Mouse (Mus musculus) ES-E14 (cell line): ENCODE results near the gene Slc38a8. TPM values are rescaled to one million over a fixed set of nuclear protein-coding genes. Genes with fewer than 3 reads are reported as not detected.

Source experiments
- DNase-seq: peaks from one replicate; pipeline ENCODE4 v3.0.0-alpha.2; 2013; ENCODE audit warnings: low read depth, low spot score
- H3K27ac ChIP-seq: 2 replicates; pipeline ENCODE4 v1.5.1; 2012; ENCODE audit warnings: low read depth, mild to moderate bottlenecking, low read length, moderate library complexity, mixed read lengths; ENCODE audit not compliant: poor library complexity, insufficient read depth, severe bottlenecking
- H3K36me3 ChIP-seq: 2 replicates; pipeline ENCODE4 v1.6.1; 2012; ENCODE audit warnings: mild to moderate bottlenecking, low read length, moderate library complexity, mixed read lengths; ENCODE audit not compliant: control insufficient read depth, poor library complexity, insufficient read depth, severe bottlenecking
- H3K4me1 ChIP-seq, 2 experiments: fragments of 150-350 bp in 1 of 2; sonication (generic) in 1 of 2; 2 replicates each; pipeline ENCODE4 v1.6.1; 2012; ENCODE audit warnings: low read length in 2 of 2, mild to moderate bottlenecking in 1 of 2, mixed read lengths in 1 of 2; ENCODE audit not compliant: control insufficient read depth in 2 of 2, insufficient read depth in 2 of 2, poor library complexity in 1 of 2
- H3K4me3 ChIP-seq, 2 experiments: fragments of 150-350 bp in 1 of 2; sonication (generic) in 1 of 2; 2 replicates each; pipeline ENCODE4 v1.5.1; 2012; ENCODE audit warnings: low read length in 2 of 2, low read depth in 1 of 2, mild to moderate bottlenecking in 1 of 2, mixed read lengths in 1 of 2; ENCODE audit not compliant: insufficient read depth in 1 of 2, poor library complexity in 1 of 2, severe bottlenecking in 1 of 2
- H3K9ac ChIP-seq: 2 replicates; pipeline ENCODE4 v1.6.1; 2012; ENCODE audit warnings: low read depth, mild to moderate bottlenecking, low read length, mixed read lengths; ENCODE audit not compliant: poor library complexity, insufficient read depth, severe bottlenecking
- H3K9me3 ChIP-seq: fragments of 150-350 bp; sonication (generic); 2 replicates; pipeline ENCODE4 v1.6.1; 2012; ENCODE audit warnings: low read depth, mild to moderate bottlenecking, low read length; ENCODE audit not compliant: control insufficient read depth, insufficient read depth
- CHD2 ChIP-seq: IDR thresholded peaks from 2 replicates; pipeline ENCODE4 v1.6.1; 2014; ENCODE audit warnings: mild to moderate bottlenecking, low read depth, low read length, inconsistent platforms
- HCFC1 ChIP-seq: IDR thresholded peaks from 2 replicates; pipeline ENCODE4 v1.6.1; 2012; ENCODE audit warnings: low read length, inconsistent platforms, borderline replicate concordance; ENCODE audit not compliant: insufficient read depth
- MAFK ChIP-seq: IDR thresholded peaks from 2 replicates; pipeline ENCODE4 v1.6.1; 2014; ENCODE audit warnings: mild to moderate bottlenecking, low read depth, low read length, inconsistent platforms; ENCODE audit not compliant: insufficient read depth
- ZC3H11A ChIP-seq: IDR thresholded peaks from 2 replicates; pipeline ENCODE4 v1.6.1; 2012; ENCODE audit warnings: low read depth, mild to moderate bottlenecking, inconsistent platforms, low read length, borderline replicate concordance
- ZNF384 ChIP-seq: IDR thresholded peaks from 2 replicates; pipeline ENCODE4 v1.6.1; 2012; ENCODE audit warnings: low read depth, low read length, inconsistent platforms
- in situ Hi-C, 2 experiments: fragments of 600-800 bp; cut with MboI; formaldehyde crosslinking; loops; one replicate each; pipeline ENCODE4 v1.15.1; 2025; ENCODE audit warnings: low sequenced_read_pairs in 2 of 2, inconsistent platforms in 1 of 2; ENCODE audit not compliant: unreplicated experiment in 2 of 2
- total RNA-seq: library from RNA; depleted of rRNA; stranded (reverse); fragments of 300-350 nt; gene quantifications from 2 replicates; pipeline ENCODE4 v1.2.3, GENCODE M21; 2012; rRNA removed

Gene Slc38a8
- total RNA-seq, 1 experiment: 0.85 TPM

DNA sequence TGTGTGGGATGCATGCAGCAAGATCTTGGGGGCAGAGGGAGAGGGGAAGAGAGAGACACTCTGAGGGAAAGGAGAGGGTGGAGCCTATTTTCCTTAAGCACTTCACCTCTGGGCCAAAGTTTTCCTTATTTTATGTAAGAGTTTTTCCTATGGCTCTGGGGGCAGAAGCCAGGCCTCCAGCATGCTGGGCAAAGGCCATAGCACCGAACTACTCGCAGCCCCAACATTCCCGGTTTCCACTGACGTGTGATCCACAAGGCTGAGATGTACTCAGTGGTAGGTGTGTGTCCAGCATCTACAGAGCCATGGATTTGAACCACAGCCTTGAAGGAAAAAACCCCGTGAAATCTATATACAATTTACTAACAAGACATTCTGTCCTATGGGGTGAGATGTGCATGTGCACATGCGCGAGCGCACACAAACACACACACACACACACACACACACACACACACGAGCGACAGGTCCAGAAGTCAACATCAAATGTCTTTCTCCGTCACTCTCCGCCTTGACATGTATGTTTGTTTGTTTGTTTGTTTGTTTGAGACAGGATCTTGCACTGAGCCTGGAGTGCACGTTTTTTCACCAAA, 67.8 kb downstream of the Slc38a8 start, which contains the start of gene Osgin1:
Gene Osgin1, plus strand, starts transcription at position 543 of the 593 bp plus-strand sequence.
- no peak for DNase-seq
- Histone ChIP-seq H3K36me3 (no peaks in the 10 kb centered on the region), H3K27ac (no peak within 1 kb of the TSS), H3K9ac (no peak within 1 kb of the TSS), H3K4me1 (peaks cover 0 to 5% of the 10 kb centered on the region in 2 experiments; a peak in 1 of 4 replicates), H3K9me3 (no peaks in the 10 kb centered on the region), H3K4me3 (no peak within 1 kb of the TSS)
- in situ Hi-C loops: no loop called here
- TF ChIP-seq MAFK (no peak), ZC3H11A (no peak), ZNF384 (no peak), HCFC1 (no peak)

DNA sequence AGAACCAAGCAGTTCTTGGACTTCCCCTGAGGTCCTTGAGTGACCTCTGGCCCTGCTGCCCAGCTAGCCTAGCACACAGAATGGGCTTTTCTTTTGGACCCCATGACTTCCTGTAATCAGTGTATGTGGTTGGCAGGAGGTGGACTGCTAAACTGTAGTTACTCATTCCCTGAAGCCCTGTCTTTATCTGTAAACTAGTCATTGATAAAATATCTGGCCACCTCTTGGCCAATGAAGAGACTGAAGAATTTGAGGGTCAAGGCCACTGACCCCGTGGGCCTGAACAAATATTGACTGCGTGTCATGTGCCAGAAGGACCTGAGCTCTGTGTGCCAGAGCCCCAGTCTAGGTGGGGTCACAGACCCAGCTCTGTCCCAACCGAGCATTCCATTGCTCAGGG, 69.1 kb downstream of the Slc38a8 start:
- TF ChIP-seq CHD2 (no peak), MAFK (no peak)
- Histone ChIP-seq H3K36me3 (no peaks in the 10 kb centered on the region), H3K9me3 (no peaks in the 10 kb centered on the region), H3K27ac (no peak overlapping the region), H3K4me1 (peaks cover 0 to 5% of the 10 kb centered on the region in 2 experiments; a peak in 1 of 4 replicates), H3K9ac (no peak overlapping the region), H3K4me3 (no peak overlapping the region)
- in situ Hi-C loops: no loop called here
- DNase-seq: no peak

DNA sequence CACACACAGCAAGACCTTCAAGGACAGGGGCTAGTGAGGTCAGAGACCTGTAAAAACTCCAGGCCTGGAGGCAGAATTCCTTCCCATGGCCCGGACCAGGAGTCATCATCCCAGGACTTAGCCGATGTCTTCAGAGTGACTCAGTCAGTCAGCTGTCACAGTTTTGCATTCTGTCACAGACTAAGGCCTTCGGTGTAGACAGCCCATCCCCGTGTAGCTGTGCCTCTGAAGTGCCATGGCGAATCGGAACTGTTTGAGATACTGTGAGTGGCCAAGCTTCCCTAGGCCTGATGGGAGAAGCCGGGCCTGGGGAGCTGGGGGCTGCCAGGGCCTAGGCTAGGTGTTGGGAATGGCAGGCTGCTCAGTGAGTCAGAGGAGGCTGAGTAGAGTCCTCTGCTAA, 70.8 kb downstream of the Slc38a8 start:
- no peaks in the 10 kb centered on the region for H3K4me1 ChIP-seq
- no peaks in the 10 kb centered on the region for H3K9me3 ChIP-seq
- TF ChIP-seq CHD2 (no peak), ZC3H11A (no peak), MAFK (no peak), ZNF384 (no peak), HCFC1 (no peak)
- H3K4me3 ChIP-seq: no peak overlapping the region
- H3K36me3 ChIP-seq: no peaks in the 10 kb centered on the region
- no peak overlapping the region for H3K9ac ChIP-seq
- DNase-seq: no peak
- in situ Hi-C loops: no loop called here
- H3K27ac ChIP-seq: no peak overlapping the region

DNA sequence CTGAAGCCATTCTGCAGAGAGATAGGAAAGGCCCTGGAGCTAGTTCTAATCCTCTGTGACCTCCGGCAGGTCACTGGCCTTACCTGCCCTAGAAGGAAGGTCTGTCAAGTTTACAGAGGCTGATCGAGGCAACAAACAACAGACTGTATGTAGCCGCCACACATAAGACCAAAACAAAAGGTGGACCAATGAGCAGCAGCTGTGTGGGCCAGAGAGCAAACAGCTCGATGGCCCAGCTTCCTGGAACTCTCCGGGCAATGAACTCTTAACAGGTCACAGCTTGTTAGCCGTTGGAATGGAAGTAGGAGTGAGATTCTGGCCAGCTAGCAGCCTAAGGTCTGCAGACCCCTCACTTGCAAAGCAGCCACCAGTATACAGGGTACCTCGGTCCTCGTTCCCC, 71.2 kb downstream of the Slc38a8 start:
- H3K4me1 ChIP-seq: no peaks in the 10 kb centered on the region; a peak in 1 of 4 replicates
- no peak overlapping the region for H3K27ac ChIP-seq
- H3K4me3 ChIP-seq: no peak overlapping the region
- no peak for DNase-seq
- no peak for TF ChIP-seq MAFK
- no peak for TF ChIP-seq CHD2
- TF ChIP-seq HCFC1: no peak
- no peak for TF ChIP-seq ZNF384
- TF ChIP-seq ZC3H11A: no peak
- no peaks in the 10 kb centered on the region for H3K9me3 ChIP-seq
- H3K36me3 ChIP-seq: no peaks in the 10 kb centered on the region
- in situ Hi-C loops: no loop called here
- no peak overlapping the region for H3K9ac ChIP-seq

Other genes with a start within 250 kb of the Slc38a8 start
- 94.5 and 98.9 TPM in 2 replicates for gene Hsbp1, start 157.2 kb downstream of the Slc38a8 start, total RNA-seq
- gene Mlycd, start 106.8 kb downstream of the Slc38a8 start, total RNA-seq: 4.9 and 5.8 TPM in 2 replicates
- 0.32 and 0.36 TPM in 2 replicates for gene Osgin1, start 67.6 kb downstream of the Slc38a8 start, total RNA-seq
- gene Necab2, start 55.0 kb downstream of the Slc38a8 start, total RNA-seq: 4.5 and 8.5 TPM in 2 replicates
- 167 and 198 TPM in 2 replicates for gene Mbtps1, start 57.0 kb upstream of the Slc38a8 start, total RNA-seq
- gene Hsdl1, start 73.5 kb upstream of the Slc38a8 start, total RNA-seq: 19.5 and 19.7 TPM in 2 replicates
- 0.79 and 1.0 TPM in 2 replicates for gene Dnaaf1, start 73.5 kb upstream of the Slc38a8 start, total RNA-seq
- 24.8 and 28.3 TPM in 2 replicates for gene Taf1c, start 103.5 kb upstream of the Slc38a8 start, total RNA-seq
- gene Adad2, start 111.0 kb upstream of the Slc38a8 start, total RNA-seq: 6.8 and 8.0 TPM in 2 replicates
- gene Kcng4, start 134.0 kb upstream of the Slc38a8 start, total RNA-seq: 0.67 and 0.74 TPM in 2 replicates
- 0.13 TPM in 1 of 2 replicates, not detected in the other for gene Wfdc1, start 164.7 kb upstream of the Slc38a8 start, total RNA-seq
- gene Atp2c2, start 198.3 kb upstream of the Slc38a8 start, total RNA-seq: 0.80 and 0.90 TPM in 2 replicates